Mouse (Mus musculus) myocyte (in vitro differentiated cells): ENCODE data around the gene Snai1. TPM values are rescaled to one million over a fixed set of nuclear protein-coding genes. Genes with fewer than 3 reads are reported as not detected.

Experiments used
- H3K27me3 ChIP-seq: one replicate; pipeline ENCODE4 v1.6.1; 2011; ENCODE audit not compliant: control insufficient read depth, insufficient read depth, insufficient read length
- H3K36me3 ChIP-seq: one replicate; pipeline ENCODE4 v1.6.1; 2011; ENCODE audit not compliant: control insufficient read depth, insufficient read depth
- H3K4me2 ChIP-seq: one replicate; pipeline ENCODE4 v1.6.1; 2011; ENCODE audit warnings: low read depth, control low read depth
- H3K4me3 ChIP-seq: one replicate; pipeline ENCODE4 v1.5.1; 2011; ENCODE audit warnings: mild to moderate bottlenecking, control low read depth, moderate library complexity
- H3K79me2 ChIP-seq: one replicate; pipeline ENCODE4 v1.6.1; 2011; ENCODE audit not compliant: control insufficient read depth, insufficient read depth
- H3ac ChIP-seq: one replicate; pipeline ENCODE4 v1.6.1; 2011; ENCODE audit not compliant: control insufficient read depth, insufficient read length
- CEBPB ChIP-seq: IDR thresholded peaks from 2 replicates; pipeline ENCODE4 v1.6.1; 2011; ENCODE audit warnings: mild to moderate bottlenecking, moderate library complexity; ENCODE audit not compliant: poor library complexity, insufficient read depth, severe bottlenecking
- E2F4 ChIP-seq: IDR thresholded peaks from one replicate; pipeline ENCODE4 v1.6.1; 2011; ENCODE audit warnings: mild to moderate bottlenecking, control low read depth, moderate library complexity; ENCODE audit not compliant: insufficient read depth
- MAX ChIP-seq: IDR thresholded peaks from one replicate; pipeline ENCODE4 v1.6.1; 2011; ENCODE audit warnings: low read depth, mild to moderate bottlenecking, control low read depth
- MYOD1 ChIP-seq, 3 experiments: IDR thresholded peaks; one replicate each; pipeline ENCODE4 v1.6.1; 2011; ENCODE audit warnings: control low read depth in 2 of 3, low read depth in 2 of 3, mild to moderate bottlenecking in 2 of 3, moderate library complexity in 1 of 3; ENCODE audit not compliant: insufficient read length in 2 of 3, control insufficient read depth in 1 of 3
- MYOG ChIP-seq, 3 experiments: IDR thresholded peaks; one replicate each; pipeline ENCODE4 v1.6.1; 2011; ENCODE audit warnings: control low read depth in 2 of 3, low read depth in 2 of 3, mild to moderate bottlenecking in 2 of 3; ENCODE audit not compliant: insufficient read length in 2 of 3, control insufficient read depth in 1 of 3, insufficient read depth in 1 of 3
- POLR2A ChIP-seq: IDR thresholded peaks from one replicate; pipeline ENCODE4 v1.6.1; 2011; ENCODE audit warnings: low read depth, mild to moderate bottlenecking, control low read depth, moderate library complexity; ENCODE audit not compliant: insufficient read length
- POLR2AphosphoS2 ChIP-seq: IDR thresholded peaks from one replicate; pipeline ENCODE4 v1.6.1; 2011; ENCODE audit warnings: low read depth, control low read depth; ENCODE audit not compliant: insufficient read length
- REST ChIP-seq: IDR thresholded peaks from one replicate; pipeline ENCODE4 v1.6.1; 2011; ENCODE audit warnings: mild to moderate bottlenecking, control low read depth, moderate library complexity; ENCODE audit not compliant: insufficient read depth, insufficient read length
- SRF ChIP-seq: IDR thresholded peaks from one replicate; pipeline ENCODE4 v1.6.1; 2011; ENCODE audit warnings: low read depth; ENCODE audit not compliant: control insufficient read depth, insufficient read length
- TCF12 ChIP-seq: IDR thresholded peaks from one replicate; pipeline ENCODE4 v1.6.1; 2011; ENCODE audit warnings: mild to moderate bottlenecking, control low read depth; ENCODE audit not compliant: poor library complexity, insufficient read depth, severe bottlenecking
- TCF3 ChIP-seq: IDR thresholded peaks from one replicate; pipeline ENCODE4 v1.6.1; 2011; ENCODE audit warnings: low read depth, control low read depth; ENCODE audit not compliant: insufficient read length
- USF1 ChIP-seq: IDR thresholded peaks from one replicate; pipeline ENCODE4 v1.6.1; 2011; ENCODE audit warnings: low read depth, mild to moderate bottlenecking, control low read depth, moderate library complexity
- polyA plus RNA-seq: library from polyadenylated mRNA; unstranded; fragments of >200 nt; fragmentation: generic; extraction: Trizol; gene quantifications from one replicate; pipeline ENCODE4 v1.2.1, GENCODE M21; 2012; ENCODE audit warnings: missing spikeins

Snai1 gene
- polyA plus RNA-seq, 1 experiment: 48.5 TPM

DNA sequence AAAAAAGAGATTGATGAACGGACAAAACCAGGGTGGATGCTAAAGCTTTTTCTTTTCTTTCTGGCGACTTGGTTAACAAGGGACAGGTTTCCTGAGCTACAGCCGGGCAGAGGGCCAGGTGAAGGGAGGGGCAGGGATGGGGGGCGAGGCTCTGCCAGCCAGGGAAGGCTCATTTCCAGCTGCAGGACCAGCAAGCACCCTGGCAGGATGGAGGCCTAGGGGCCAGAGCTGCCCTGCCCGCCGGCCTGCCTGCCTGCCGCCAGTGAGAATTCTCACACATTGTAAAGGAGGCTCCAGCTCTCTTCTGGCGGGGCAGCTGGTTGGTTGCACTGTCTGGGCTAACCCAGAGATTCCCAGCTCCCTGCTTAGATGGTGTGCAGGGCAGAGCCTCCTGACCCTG is 24.1 kb downstream of the Snai1 start:
- TF ChIP-seq TCF12 (no peak), REST (no peak), MYOG (IDR thresholded peaks at IDR 0.05; ENCODE audit: control insufficient read depth in 1 of 3, insufficient read depth in 1 of 3, insufficient read length in 2 of 3, low read depth in 2 of 3) (no peak), TCF3 (no peak), SRF (no peak), POLR2A (no peak)
- Histone ChIP-seq H3K4me3 (no peak overlapping the region), H3K27me3 (no peaks in the 10 kb centered on the region), H3K4me2 (peak overlapping the region; percentile 12), H3K79me2 (no peaks in the 10 kb centered on the region), H3ac (no peak overlapping the region), H3K36me3 (no peaks in the 10 kb centered on the region)

DNA sequence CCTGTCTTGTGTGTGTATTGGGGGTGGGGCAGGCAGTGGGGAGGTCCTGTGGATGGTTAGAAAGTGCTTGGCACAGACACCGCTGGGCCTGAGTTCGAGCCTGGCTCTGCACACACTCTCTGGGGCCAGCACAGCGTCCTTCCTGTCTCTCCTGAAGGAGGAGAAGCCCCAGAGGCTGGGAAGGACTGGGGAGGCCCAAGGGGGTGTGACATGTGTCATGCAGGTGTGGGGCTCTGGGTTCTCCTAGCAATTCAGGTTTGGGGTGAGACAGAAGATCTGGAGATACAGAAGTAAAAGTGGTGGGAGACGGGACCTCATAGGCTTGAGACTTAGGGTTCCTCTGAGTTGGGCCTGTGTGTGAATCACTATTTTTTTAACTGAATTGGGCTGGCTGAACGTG is 25.0 kb downstream of the Snai1 start:
- H3ac ChIP-seq: no peak overlapping the region
- H3K4me3 ChIP-seq: no peak overlapping the region
- H3K27me3 ChIP-seq: no peaks in the 10 kb centered on the region
- no peaks in the 10 kb centered on the region for H3K79me2 ChIP-seq
- no peaks in the 10 kb centered on the region for H3K36me3 ChIP-seq
- H3K4me2 ChIP-seq: no peak overlapping the region
- TF ChIP-seq MYOG (IDR thresholded peaks at IDR 0.05; ENCODE audit: control insufficient read depth in 1 of 3, insufficient read depth in 1 of 3, insufficient read length in 2 of 3, low read depth in 2 of 3) (no peak), CEBPB (no peak), USF1 (no peak), MYOD1 (IDR thresholded peaks at IDR 0.05; ENCODE audit: control insufficient read depth in 1 of 3, insufficient read length in 2 of 3, low read depth in 2 of 3) (no peak), POLR2AphosphoS2 (no peak)

- Histone ChIP-seq H3ac (no peak overlapping the region), H3K4me2 (no peak overlapping the region), H3K79me2 (no peaks in the 10 kb centered on the region), H3K27me3 (no peaks in the 10 kb centered on the region), H3K4me3 (no peak overlapping the region), H3K36me3 (no peaks in the 10 kb centered on the region)
- TF ChIP-seq MYOD1 (IDR thresholded peaks at IDR 0.05; ENCODE audit: control insufficient read depth in 1 of 3, insufficient read length in 2 of 3, low read depth in 2 of 3) (no peak), POLR2A (no peak), TCF3 (no peak), USF1 (no peak), MAX (no peak), SRF (no peak), TCF12 (no peak), REST (no peak), E2F4 (no peak)
Observed at GRCm38 (mm10) chr2:167563703-167564102, 25.7 kb downstream of the Snai1 start.

DNA sequence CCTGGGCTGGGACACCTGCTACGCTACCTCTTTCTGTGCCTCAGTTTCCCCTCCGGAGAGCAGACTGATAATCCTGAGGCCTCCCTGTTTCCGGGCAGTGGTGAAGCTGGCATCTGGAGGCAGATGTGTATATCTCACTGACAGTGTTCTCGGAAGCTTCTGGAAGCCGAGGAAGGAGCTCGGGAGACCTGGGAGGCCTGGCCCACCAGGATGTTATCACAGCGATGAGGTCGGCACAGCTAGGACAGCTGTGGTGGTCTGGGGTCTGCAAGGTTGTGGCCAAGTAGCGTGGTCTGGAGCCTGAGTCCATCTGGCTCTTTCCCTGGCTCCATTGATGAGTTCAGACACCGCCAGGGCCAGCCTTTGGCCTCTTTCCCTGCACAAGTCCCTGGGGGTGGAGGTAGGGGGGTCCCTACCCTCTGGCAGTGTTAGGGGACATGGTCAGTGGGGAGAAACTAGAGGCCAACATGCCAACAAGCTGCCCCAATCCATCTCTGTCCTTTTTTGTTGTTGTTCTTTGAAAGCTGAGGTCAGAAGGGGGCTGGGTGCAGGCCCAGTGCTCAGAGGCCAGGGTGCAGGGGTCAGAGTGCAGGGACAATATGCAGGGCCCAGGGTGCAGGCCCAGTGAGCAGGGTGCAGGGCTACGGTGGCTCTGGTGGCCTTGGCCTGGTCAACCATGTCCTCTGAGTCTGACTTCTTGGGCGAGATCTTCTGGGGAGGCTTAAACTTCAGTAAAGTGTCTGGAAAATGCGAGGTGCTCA is 26.7 kb downstream of the Snai1 start:
- H3K4me2 ChIP-seq: no peak overlapping the region

GRCm38 (mm10) chr2:167565312-167565656 is 27.3 kb downstream of the Snai1 start:
- TF ChIP-seq CEBPB (no peak), POLR2AphosphoS2 (no peak), USF1 (no peak), TCF12 (no peak)
- H3ac ChIP-seq: no peak overlapping the region
- no peak overlapping the region for H3K4me3 ChIP-seq
- H3K36me3 ChIP-seq: no peaks in the 10 kb centered on the region
- H3K27me3 ChIP-seq: no peaks in the 10 kb centered on the region
- H3K79me2 ChIP-seq: no peaks in the 10 kb centered on the region
- peak overlapping the region; percentile 81 for H3K4me2 ChIP-seq

More for the DNA sequence above, 26.7 kb downstream of the Snai1 start:
- H3K4me3 ChIP-seq: no peak overlapping the region
- H3K36me3 ChIP-seq: no peaks in the 10 kb centered on the region
- no peaks in the 10 kb centered on the region for H3K79me2 ChIP-seq
- H3ac ChIP-seq: no peak overlapping the region
- no peak for TF ChIP-seq E2F4
- TF ChIP-seq REST: no peak
- no peak for TF ChIP-seq SRF
- TF ChIP-seq CEBPB: no peak
- TF ChIP-seq USF1: no peak
- no peak for TF ChIP-seq MAX
- no peak for TF ChIP-seq TCF12
- TF ChIP-seq TCF3: no peak
- TF ChIP-seq MYOG (IDR thresholded peaks at IDR 0.05; ENCODE audit: control insufficient read depth in 1 of 3, insufficient read depth in 1 of 3, insufficient read length in 2 of 3, low read depth in 2 of 3): no peak
- TF ChIP-seq MYOD1 (IDR thresholded peaks at IDR 0.05; ENCODE audit: control insufficient read depth in 1 of 3, insufficient read length in 2 of 3, low read depth in 2 of 3): no peak
- no peak for TF ChIP-seq POLR2AphosphoS2
- TF ChIP-seq POLR2A: no peak
- no peaks in the 10 kb centered on the region for H3K27me3 ChIP-seq
